Mouse (Mus musculus) bone marrow, adult 2 months (tissue): ENCODE data around the gene D8Ertd738e.
A peak's percentile ranks its signal among the peaks of the same experiment; 100 is the strongest.

Source experiments
- CTCF ChIP-seq: fragments of 200-500 bp; IDR thresholded peaks from 2 replicates; pipeline ENCODE4 v1.5.1; 2011; ENCODE audit warnings: low read length, control low read depth; ENCODE audit not compliant: control insufficient read depth, insufficient read depth
- POLR2A ChIP-seq: fragments of 200-500 bp; IDR thresholded peaks from 2 replicates; pipeline ENCODE4 v1.6.1; 2011; ENCODE audit warnings: low read depth, mild to moderate bottlenecking, control low read depth, low read length, borderline replicate concordance; ENCODE audit not compliant: control insufficient read depth

GRCm38 (mm10) chr8:84249257-84250170 lies at the start of gene D8Ertd738e:
- peak; percentile 95; the same call in 1 of the 2 replicates for TF ChIP-seq POLR2A
- no peak for TF ChIP-seq CTCF
